Mouse (Mus musculus): ENCODE measurements around the gene Cebpb.

The Cebpb gene

DNA sequence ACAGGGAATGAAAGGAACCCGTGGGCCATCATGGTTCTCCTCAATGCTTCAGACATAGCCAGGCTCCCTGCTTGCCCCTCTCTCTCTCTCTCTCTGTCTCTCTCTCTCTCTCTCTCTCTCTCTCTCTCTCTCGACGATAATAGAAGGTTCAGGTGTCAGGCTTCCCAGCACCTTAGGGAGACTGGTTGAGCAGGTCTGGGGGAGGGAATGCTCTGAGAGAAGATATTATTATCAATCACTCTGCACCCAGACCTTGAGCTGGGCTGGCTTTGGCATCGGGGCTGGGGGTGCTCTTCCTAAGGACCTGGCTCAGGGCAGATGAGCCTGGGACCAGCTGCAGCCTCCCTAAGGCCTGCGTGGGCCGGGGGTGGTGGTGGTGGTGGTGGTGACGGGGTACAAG is 41.3 kb downstream of the Cebpb start:
- TF ChIP-seq NANOG (IDR thresholded peaks at IDR 0.05; ENCODE audit: borderline replicate concordance, low read length) = no peak
- no peak for TF ChIP-seq CTCF (conservative IDR thresholded peaks at IDR 0.05; ENCODE audit: low read length)
- TF ChIP-seq POU5F1 (IDR thresholded peaks at IDR 0.05; ENCODE audit: borderline replicate concordance, low read length) = no peak
- H3K4me1 ChIP-seq (replicated peaks; ENCODE audit: low read depth, low read length) = peaks cover 16% of the 10 kb centered on the region
- peaks cover 39% of the 10 kb centered on the region for H3K27me3 ChIP-seq (ENCODE audit: insufficient read depth, low read length)
- no peak overlapping the region for H3K4me3 ChIP-seq (replicated peaks; ENCODE audit: low read length)
- no peaks in the 10 kb centered on the region for H3K36me3 ChIP-seq (ENCODE audit: insufficient read depth, low read length)
- H3K9me3 ChIP-seq (ENCODE audit: low read length) = no peaks in the 10 kb centered on the region

DNA sequence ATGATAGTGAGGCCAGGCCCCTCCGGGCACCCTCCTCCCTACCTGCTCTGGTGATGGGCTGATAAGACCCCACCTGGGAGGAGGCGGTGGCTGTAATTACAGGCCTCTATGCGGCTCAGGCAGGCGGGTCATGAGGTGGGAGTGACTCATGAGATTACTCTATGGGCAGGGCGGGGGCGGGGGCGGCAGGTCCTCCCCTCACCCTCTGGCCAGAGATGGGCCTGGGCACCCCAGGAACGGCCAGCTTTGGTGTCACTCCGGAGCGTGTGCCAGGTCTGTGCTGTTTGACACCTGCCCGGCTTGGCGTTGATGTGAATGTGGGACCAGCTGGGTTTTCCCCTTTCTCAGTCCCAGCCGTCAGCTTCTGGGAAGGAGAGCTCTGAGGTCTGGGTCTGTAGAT is 42.4 kb downstream of the Cebpb start:
- H3K9me3 ChIP-seq (ENCODE audit: low read length) = no peaks in the 10 kb centered on the region
- no peaks in the 10 kb centered on the region for H3K36me3 ChIP-seq (ENCODE audit: insufficient read depth, low read length)
- TF ChIP-seq NANOG (IDR thresholded peaks at IDR 0.05; ENCODE audit: borderline replicate concordance, low read length) (no peak), CTCF (conservative IDR thresholded peaks at IDR 0.05; ENCODE audit: low read length) (no peak), POU5F1 (IDR thresholded peaks at IDR 0.05; ENCODE audit: borderline replicate concordance, low read length) (no peak)
- H3K4me1 ChIP-seq (replicated peaks; ENCODE audit: low read depth, low read length) = peaks cover 18% of the 10 kb centered on the region
- peaks cover 35% of the 10 kb centered on the region for H3K27me3 ChIP-seq (ENCODE audit: insufficient read depth, low read length)
- H3K4me3 ChIP-seq (replicated peaks; ENCODE audit: low read length) = no peak overlapping the region

DNA sequence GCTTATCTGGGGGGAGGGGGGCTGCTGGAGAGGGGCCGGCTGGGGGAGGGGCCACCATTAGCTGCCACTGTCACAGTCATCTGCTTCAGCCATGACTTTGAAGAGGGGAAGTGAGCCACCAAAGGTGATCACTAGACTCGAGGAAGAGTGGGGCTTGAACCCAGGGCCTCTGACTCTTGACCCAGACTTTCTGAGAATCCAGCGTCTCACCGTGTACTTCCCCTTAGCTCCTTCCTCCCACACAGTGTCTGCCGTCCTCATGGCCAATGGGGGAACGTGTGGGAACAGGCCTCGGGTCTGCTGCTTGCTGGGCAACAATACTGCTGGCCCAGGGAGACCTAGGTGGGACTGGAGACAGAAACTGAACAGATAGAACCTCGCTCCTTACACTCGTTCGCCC is 46.1 kb downstream of the Cebpb start:
- no peaks in the 10 kb centered on the region for H3K36me3 ChIP-seq (ENCODE audit: insufficient read depth, low read length)
- H3K4me1 ChIP-seq (replicated peaks; ENCODE audit: low read depth, low read length) = peaks cover 33% of the 10 kb centered on the region
- TF ChIP-seq NANOG (IDR thresholded peaks at IDR 0.05; ENCODE audit: borderline replicate concordance, low read length) (no peak), POU5F1 (IDR thresholded peaks at IDR 0.05; ENCODE audit: borderline replicate concordance, low read length) (no peak), CTCF (conservative IDR thresholded peaks at IDR 0.05; ENCODE audit: low read length) (no peak)
- no peaks in the 10 kb centered on the region for H3K9me3 ChIP-seq (ENCODE audit: low read length)
- peaks cover 13% of the 10 kb centered on the region for H3K27me3 ChIP-seq (ENCODE audit: insufficient read depth, low read length)
- H3K4me3 ChIP-seq (replicated peaks; ENCODE audit: low read length) = no peak overlapping the region

DNA sequence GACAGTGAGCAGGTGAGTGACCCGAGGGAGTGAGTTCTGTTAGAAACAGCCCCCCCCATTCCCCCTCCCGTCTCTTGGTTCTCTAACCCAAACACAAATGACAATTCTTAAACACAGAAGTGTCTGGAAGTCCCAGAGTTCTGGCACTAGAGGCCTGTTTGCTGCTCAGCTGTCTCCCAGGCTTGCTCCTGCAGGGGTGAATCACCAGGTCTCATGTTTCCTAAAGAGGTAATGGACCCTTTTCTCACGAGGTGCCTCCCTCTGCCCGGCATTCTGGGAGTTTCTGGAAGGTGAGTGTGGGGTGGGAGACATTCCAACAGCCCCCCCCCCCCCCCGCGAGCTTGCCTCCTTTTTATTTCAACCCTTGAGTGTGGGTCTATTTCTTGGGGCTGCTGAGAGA is 50.3 kb downstream of the Cebpb start:
- H3K4me3 ChIP-seq (replicated peaks; ENCODE audit: low read length) = no peak overlapping the region
- H3K9me3 ChIP-seq (ENCODE audit: low read length) = no peaks in the 10 kb centered on the region
- peaks cover 26% of the 10 kb centered on the region for H3K4me1 ChIP-seq (replicated peaks; ENCODE audit: low read depth, low read length)
- H3K36me3 ChIP-seq (ENCODE audit: insufficient read depth, low read length) = no peaks in the 10 kb centered on the region
- H3K27me3 ChIP-seq (ENCODE audit: insufficient read depth, low read length) = no peaks in the 10 kb centered on the region
- TF ChIP-seq NANOG (IDR thresholded peaks at IDR 0.05; ENCODE audit: borderline replicate concordance, low read length) = no peak
- TF ChIP-seq CTCF (conservative IDR thresholded peaks at IDR 0.05; ENCODE audit: low read length) = no peak
- no peak for TF ChIP-seq POU5F1 (IDR thresholded peaks at IDR 0.05; ENCODE audit: borderline replicate concordance, low read length)
